Mouse (Mus musculus) cerebellum, adult 2 months (tissue): ENCODE results near the gene Farsa. TPM values are rescaled to one million over a fixed set of nuclear protein-coding genes. Genes with fewer than 3 reads are reported as not detected.

ENCODE experiments used
- DNase-seq, 2 experiments: peaks; one replicate each; pipeline ENCODE4 v3.0.0; 2021
- H3K27ac ChIP-seq: fragments of 200-500 bp; 2 replicates; pipeline ENCODE4 v1.5.1; 2012; ENCODE audit warnings: low read length, control low read depth, inconsistent platforms; ENCODE audit not compliant: insufficient read depth
- H3K27me3 ChIP-seq: fragments of 200-500 bp; 2 replicates; pipeline ENCODE4 v1.6.1; 2012; ENCODE audit warnings: inconsistent platforms, mild to moderate bottlenecking, low read length, moderate library complexity; ENCODE audit not compliant: control insufficient read depth, insufficient read depth
- H3K4me1 ChIP-seq: fragments of 200-500 bp; 2 replicates; pipeline ENCODE4 v1.6.1; 2011; ENCODE audit warnings: low read length; ENCODE audit not compliant: control insufficient read depth, insufficient read depth
- H3K4me3 ChIP-seq: fragments of 200-500 bp; replicated peaks from 2 replicates; pipeline ENCODE3; 2011; ENCODE audit warnings: mild to moderate bottlenecking, low read depth, low read length, control low read depth; ENCODE audit not compliant: insufficient read depth
- CTCF ChIP-seq: fragments of 200-500 bp; IDR thresholded peaks from 2 replicates; pipeline ENCODE4 v1.5.1; 2011; ENCODE audit warnings: low read depth, mild to moderate bottlenecking, control low read depth, low read length, moderate library complexity, borderline replicate concordance; ENCODE audit not compliant: insufficient read depth
- POLR2A ChIP-seq: fragments of 200-500 bp; IDR thresholded peaks from 2 replicates; pipeline ENCODE4 v1.6.1; 2011; ENCODE audit warnings: low read length, control low read depth, borderline replicate concordance; ENCODE audit not compliant: insufficient read depth
- WGBS: fragments of 180-500 bp; shearing (Covaris S2); methylation state at CpG from one replicate; pipeline ENCODE4 v1.1.7; 2018; 5-methylcytosine and 5-hydroxymethylcytosine counted together
- polyA plus RNA-seq: library from polyadenylated mRNA; depleted of rRNA; stranded (reverse); fragments of >200 nt; gene quantifications from 2 replicates; pipeline ENCODE4 v1.2.3, GENCODE M21; 2012; rRNA removed

The Farsa gene
- polyA plus RNA-seq, 1 experiment = 72.0 TPM

DNA sequence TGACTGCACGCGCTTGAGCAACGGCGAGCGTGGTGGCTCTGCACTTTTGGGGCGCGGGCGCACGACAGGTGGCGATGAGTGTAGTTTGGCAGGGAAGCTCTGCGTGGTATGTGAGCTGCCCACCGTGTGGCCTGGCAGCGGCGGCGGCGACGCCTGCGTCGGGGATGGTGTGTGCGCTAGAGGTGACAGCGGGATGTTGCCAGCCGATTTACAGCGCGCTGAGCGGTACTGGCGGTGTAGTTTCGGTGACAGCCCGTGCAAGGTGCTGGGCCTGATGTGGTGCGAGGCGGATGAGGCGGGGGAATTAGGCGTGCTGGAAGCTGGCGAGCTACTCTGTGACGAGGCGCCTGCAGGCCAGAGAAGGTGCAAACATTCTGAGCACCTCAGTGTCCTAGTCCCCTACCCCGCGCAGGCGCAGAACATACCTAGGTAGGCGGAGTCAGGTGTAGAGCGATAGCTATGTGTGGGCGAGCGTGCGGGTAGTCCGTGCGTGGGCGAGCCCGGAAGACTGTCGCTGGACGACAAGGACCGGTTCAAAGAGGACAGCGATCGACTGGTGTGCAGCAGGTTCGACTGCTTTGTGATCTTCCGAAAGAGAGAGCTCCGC lies 56.2 kb downstream of the Farsa start:
- Histone ChIP-seq H3K4me3 (peak overlapping the region; percentile 55), H3K27ac (peak overlapping the region; percentile 90), H3K27me3 (no peaks in the 10 kb centered on the region), H3K4me1 (peaks cover 34% of the 10 kb centered on the region)
- 4% methylated on average over 55 of the region's 55 CpGs for WGBS
- peak; percentile 88 to 93 for DNase-seq
- TF ChIP-seq CTCF = no peak
- TF ChIP-seq POLR2A = peak; percentile 84; the same call in 1 of the 2 replicates

DNA sequence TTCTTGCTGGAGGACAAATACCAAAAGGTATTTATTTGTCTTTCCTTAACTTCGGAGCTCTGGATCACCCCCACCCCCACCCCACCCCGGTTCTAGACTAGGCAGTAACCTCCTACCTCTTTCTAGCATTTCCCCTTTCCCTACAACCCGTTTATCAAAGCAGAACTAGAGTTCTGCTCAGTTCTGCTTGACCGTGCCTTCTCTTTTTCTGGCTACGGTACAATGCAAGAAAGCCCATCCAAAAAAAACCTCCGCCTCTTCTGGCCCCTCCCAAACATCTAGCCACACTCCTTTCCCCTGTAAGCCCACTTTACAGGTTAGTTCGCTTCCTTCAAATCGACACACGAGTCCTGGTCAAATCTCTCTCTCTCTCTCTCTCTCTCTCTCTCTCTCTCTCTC lies 56.7 kb downstream of the Farsa start:
- H3K4me3 ChIP-seq = peak overlapping the region; percentile 55
- peaks cover 38% of the 10 kb centered on the region for H3K4me1 ChIP-seq
- H3K27ac ChIP-seq = peak overlapping the region; percentile 44; the same call in 1 of the 2 replicates
- TF ChIP-seq POLR2A = no peak
- TF ChIP-seq CTCF = no peak
- no peaks in the 10 kb centered on the region for H3K27me3 ChIP-seq
- DNase-seq = no peak
- WGBS = 9% methylated on average over 9 of the region's 9 CpGs

DNA sequence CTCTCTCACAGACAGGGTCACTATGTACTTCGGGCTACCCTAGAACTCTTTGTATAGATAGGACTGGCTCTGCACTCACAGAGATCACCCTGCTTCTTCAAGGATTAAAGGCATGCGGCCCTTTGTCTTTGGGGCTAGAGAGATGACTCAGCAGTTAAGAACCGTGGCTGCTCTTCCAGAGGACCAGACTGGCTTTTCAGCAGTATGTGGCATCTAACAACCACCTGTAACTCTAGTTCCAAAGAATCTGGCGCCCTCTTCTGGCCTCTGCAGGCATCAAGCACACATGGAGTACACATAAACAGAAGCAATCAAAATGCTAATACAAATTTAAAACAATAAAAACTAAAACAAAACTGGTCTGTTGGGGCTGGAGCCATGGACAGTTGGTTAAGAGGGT lies 57.2 kb downstream of the Farsa start:
- no peaks in the 10 kb centered on the region for H3K27me3 ChIP-seq
- peak overlapping the region; percentile 44; the same call in 1 of the 2 replicates for H3K27ac ChIP-seq
- peak overlapping the region; percentile 25 for H3K4me3 ChIP-seq
- TF ChIP-seq POLR2A = no peak
- TF ChIP-seq CTCF = peak; percentile 41; the same call in 1 of the 2 replicates
- peak in 1 of 2 experiments; percentile 49 for DNase-seq
- peaks cover 38% of the 10 kb centered on the region for H3K4me1 ChIP-seq
- WGBS = 34% methylated on average over 4 of the region's 4 CpGs

DNA sequence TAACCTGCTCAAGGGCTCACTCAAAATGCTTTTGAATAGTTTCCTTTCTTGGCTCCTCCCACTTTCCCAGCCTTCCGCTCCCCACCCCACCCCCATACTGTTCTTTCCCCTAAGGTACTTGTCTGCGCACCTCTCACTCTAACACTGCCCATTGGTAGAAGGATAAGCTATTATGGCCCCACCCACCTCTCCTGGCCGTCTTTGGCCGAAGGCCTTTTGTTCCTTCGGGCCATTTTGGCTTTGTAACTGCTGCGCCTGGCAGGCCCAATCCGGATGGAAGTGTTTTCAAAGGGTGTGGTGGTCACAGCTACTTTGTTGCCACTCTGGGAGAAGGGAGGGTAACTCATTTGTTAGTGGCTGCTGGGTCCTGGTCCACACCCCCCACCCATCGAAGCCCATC lies 58.5 kb downstream of the Farsa start:
- TF ChIP-seq CTCF (no peak), POLR2A (no peak)
- 89% methylated on average over 8 of the region's 8 CpGs for WGBS

DNA sequence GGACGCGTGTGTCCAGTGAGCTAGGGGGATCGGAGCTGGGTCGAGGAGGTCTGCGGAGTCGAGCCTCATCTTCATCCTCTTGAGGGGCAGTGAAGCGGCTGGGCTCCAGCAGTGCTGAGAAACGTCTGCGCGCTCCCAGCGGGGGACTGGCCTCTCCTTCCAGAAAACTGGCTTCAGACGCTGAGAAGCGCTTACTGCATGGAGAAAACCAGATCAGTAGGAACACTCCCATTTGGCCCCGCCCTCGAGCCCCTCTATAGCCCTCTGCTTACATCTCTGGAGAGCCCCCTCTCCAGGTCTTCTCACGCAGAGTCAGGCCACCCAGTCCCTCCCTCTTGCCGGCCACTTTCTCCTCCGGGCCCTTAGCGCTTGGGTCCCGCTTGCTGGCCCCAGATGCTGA lies 61.0 kb downstream of the Farsa start:
- no peak for TF ChIP-seq POLR2A
- no peak for TF ChIP-seq CTCF

More for the DNA sequence above, 58.5 kb downstream of the Farsa start:
- H3K4me3 ChIP-seq = no peak overlapping the region
- H3K27me3 ChIP-seq = no peaks in the 10 kb centered on the region
- DNase-seq = no peak
- H3K4me1 ChIP-seq = peaks cover 29% of the 10 kb centered on the region
- no peak overlapping the region for H3K27ac ChIP-seq

DNA sequence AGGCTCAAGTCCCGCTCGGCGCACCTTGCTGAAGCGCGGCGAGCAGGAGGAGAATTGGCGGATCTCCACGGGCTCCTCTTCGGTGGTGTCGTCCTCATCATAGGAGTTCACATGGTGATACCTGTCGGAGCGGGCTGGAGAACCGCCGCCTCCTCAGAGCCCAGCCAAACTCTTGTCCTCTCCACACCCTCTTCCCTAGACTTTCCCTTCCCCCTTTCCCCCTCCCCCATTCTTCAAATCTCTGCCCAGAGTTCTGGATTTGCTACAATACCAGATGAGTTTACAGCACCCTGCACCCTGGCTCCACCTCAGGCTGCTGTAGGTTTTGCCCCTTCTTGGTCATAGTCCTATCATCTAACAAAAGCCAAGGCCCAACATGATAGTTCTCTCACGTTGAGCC lies 61.9 kb downstream of the Farsa start:
- WGBS = 88% methylated on average over 15 of the region's 15 CpGs
- no peak overlapping the region for H3K4me3 ChIP-seq
- DNase-seq = no peak
- no peak overlapping the region for H3K27ac ChIP-seq
- H3K4me1 ChIP-seq = peaks cover 4% of the 10 kb centered on the region; the same call in 1 of the 2 replicates
- no peaks in the 10 kb centered on the region for H3K27me3 ChIP-seq
- TF ChIP-seq POLR2A = no peak
- no peak for TF ChIP-seq CTCF

More for the DNA sequence above, 61.0 kb downstream of the Farsa start:
- DNase-seq = no peak
- Histone ChIP-seq H3K27me3 (no peaks in the 10 kb centered on the region), H3K4me1 (peaks cover 7% of the 10 kb centered on the region), H3K4me3 (no peak overlapping the region), H3K27ac (no peak overlapping the region)
- 32% methylated on average over 20 of the region's 20 CpGs for WGBS

Other genes with a start within 250 kb of the Farsa start
- gene Ier2, start 194.1 kb upstream of the Farsa start, polyA plus RNA-seq = 13.9 and 15.1 TPM in 2 replicates
- gene Trmt1, start 170.7 kb upstream of the Farsa start, polyA plus RNA-seq = 144 and 148 TPM in 2 replicates
- 91.0 and 93.9 TPM in 2 replicates for gene Nacc1, start 169.1 kb upstream of the Farsa start, polyA plus RNA-seq
- gene Lyl1, start 155.5 kb upstream of the Farsa start, polyA plus RNA-seq = 1.7 TPM in 2 replicates
- 0.27 and 0.33 TPM in 2 replicates for gene G430095P16Rik, start 134.0 kb upstream of the Farsa start, polyA plus RNA-seq
- 98.5 and 105 TPM in 2 replicates for gene Nfix, start 56.6 kb upstream of the Farsa start, polyA plus RNA-seq
- gene Dand5, start 34.2 kb upstream of the Farsa start, polyA plus RNA-seq = 16.1 and 16.2 TPM in 2 replicates
- gene Gadd45gip1, start 25.5 kb upstream of the Farsa start, polyA plus RNA-seq = 45.3 and 45.5 TPM in 2 replicates
- gene Rad23a, start 16.3 kb upstream of the Farsa start, polyA plus RNA-seq = 117 and 120 TPM in 2 replicates
- 343 and 394 TPM in 2 replicates for gene Calr, start 10.1 kb upstream of the Farsa start, polyA plus RNA-seq
- gene Syce2, start 15.1 kb downstream of the Farsa start, polyA plus RNA-seq = 6.0 and 7.5 TPM in 2 replicates
- gene Gcdh, start 36.9 kb downstream of the Farsa start, polyA plus RNA-seq = 88.2 and 95.2 TPM in 2 replicates
- gene Klf1, start 44.9 kb downstream of the Farsa start, polyA plus RNA-seq = 0.31 and 0.41 TPM in 2 replicates
- gene Dnase2a, start 51.6 kb downstream of the Farsa start, polyA plus RNA-seq = 9.1 and 10.5 TPM in 2 replicates
- 115 and 129 TPM in 2 replicates for gene Mast1, start 80.4 kb downstream of the Farsa start, polyA plus RNA-seq
- 6.8 and 7.9 TPM in 2 replicates for gene Rtbdn, start 90.0 kb downstream of the Farsa start, polyA plus RNA-seq
- gene Gm49661, start 112.4 kb downstream of the Farsa start, polyA plus RNA-seq = not detected in 2 replicates
- gene Prdx2, start 112.6 kb downstream of the Farsa start, polyA plus RNA-seq = 345 and 351 TPM in 2 replicates
- gene Rnaseh2a, start 112.8 kb downstream of the Farsa start, polyA plus RNA-seq = 58.7 and 61.5 TPM in 2 replicates
- gene Junb, start 121.7 kb downstream of the Farsa start, polyA plus RNA-seq = 12.8 and 13.5 TPM in 2 replicates
- 14.1 and 14.2 TPM in 2 replicates for gene Hook2, start 133.6 kb downstream of the Farsa start, polyA plus RNA-seq
- gene Best2, start 157.5 kb downstream of the Farsa start, polyA plus RNA-seq = 0.06 and 0.07 TPM in 2 replicates
- gene Asna1, start 168.3 kb downstream of the Farsa start, polyA plus RNA-seq = 291 and 296 TPM in 2 replicates
- gene Trir, start 169.8 kb downstream of the Farsa start, polyA plus RNA-seq = 138 and 150 TPM in 2 replicates
- gene Tnpo2, start 179.9 kb downstream of the Farsa start, polyA plus RNA-seq = 92.0 and 97.9 TPM in 2 replicates
- 27.7 and 29.3 TPM in 2 replicates for gene Fbxw9, start 203.1 kb downstream of the Farsa start, polyA plus RNA-seq
- gene Gm5741, start 211.0 kb downstream of the Farsa start, polyA plus RNA-seq = 1.3 TPM in 1 of 2 replicates, not detected in the other
- 69.7 and 71.6 TPM in 2 replicates for gene Dhps, start 214.8 kb downstream of the Farsa start, polyA plus RNA-seq
- 98.0 and 102 TPM in 2 replicates for gene Wdr83os, start 223.8 kb downstream of the Farsa start, polyA plus RNA-seq
- 54.4 and 54.9 TPM in 2 replicates for gene Wdr83, start 224.3 kb downstream of the Farsa start, polyA plus RNA-seq
- 34.7 and 35.7 TPM in 2 replicates for gene Man2b1, start 226.3 kb downstream of the Farsa start, polyA plus RNA-seq